In the genomic region with DNA sequence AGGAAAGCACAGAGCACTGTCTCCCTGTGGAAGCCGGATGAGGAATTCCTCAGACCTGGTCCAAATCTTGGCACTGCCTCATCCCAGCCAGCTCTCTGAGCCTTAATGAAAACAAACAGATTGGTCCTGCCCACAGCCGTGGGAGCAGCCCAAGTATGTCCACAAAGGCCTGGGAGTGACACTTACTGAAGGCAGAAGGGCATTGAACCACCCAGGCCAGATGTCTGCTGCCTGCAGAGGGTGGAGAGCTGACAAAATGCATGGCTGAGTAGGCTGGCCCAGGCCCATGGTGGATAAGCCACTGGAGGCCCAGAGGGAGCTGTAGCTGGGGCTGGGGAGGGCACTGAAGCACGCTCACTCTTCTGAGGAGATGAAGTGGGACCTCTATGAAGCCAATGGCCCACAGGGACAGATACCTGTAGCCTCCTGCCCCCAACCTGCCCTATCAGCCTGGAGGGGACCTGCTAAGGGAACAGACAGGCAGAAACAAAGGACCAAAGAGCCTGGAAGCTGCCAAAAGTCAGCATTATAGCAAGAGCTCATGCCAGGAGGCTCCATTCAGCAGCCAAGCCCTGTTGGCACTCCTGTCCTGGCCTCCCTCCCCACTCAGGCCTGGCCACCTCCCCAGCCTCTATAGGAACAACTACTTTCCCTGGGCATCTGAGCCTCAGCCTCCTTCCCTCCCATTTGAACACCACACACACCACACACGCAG, we compare ENCODE assay signal across 9 mouse cellular contexts. TPM values are rescaled to one million over a fixed set of nuclear protein-coding genes. Genes with fewer than 3 reads are reported as not detected.
DNase-seq lines count a peak whose midpoint lies in the region; ATAC-seq lines count a peak whose summit lies in the region.
"Had no signal": no experiment of that assay in that cellular context is flagged by ENCODE, and none has a peak within 500 bp of the region (broad histone marks: within the 10 kb centered on the region; RNA-seq: fewer than 3 reads in every experiment).

No protein-coding gene starts in this region.

- WGBS in forebrain, embryonic 14.5 days, result 15% methylated on average over 4 of the region's 4 CpGs
- WGBS in liver, embryonic 12.5 days (ENCODE audit: insufficient replicate concordance), result 46% methylated on average over 4 of the region's 4 CpGs

- peaks cover 83% of the 10 kb centered on the region for H3K4me1 ChIP-seq in forebrain, embryonic 14.5 days (ENCODE audit: control insufficient read depth, insufficient read depth, low read length)
- 0 out of 2 replicates have a peak, but pooled peaks cover 5% of the 10 kb centered on the region for H3K4me1 ChIP-seq in liver, embryonic 12.5 days
- H3K4me1 ChIP-seq: liver, embryonic 13.5 days had no signal

- DNase-seq in Muller cell, postnatal 12 days (ENCODE audit: inconsistent ontology term), result peak; percentile 90
- DNase-seq in forebrain, embryonic 14.5 days (ENCODE audit: low spot score), result peak; percentile 76
- DNase-seq in kidney, postnatal 36 days, result peak; percentile 26 to 34
- no peak for DNase-seq in urinary bladder, adult 18-20 months (ENCODE audit: low spot score in 2 of 2)
- no peak for DNase-seq in urinary bladder, postnatal 25 days (ENCODE audit: low spot score)
- no peak for DNase-seq in layer of hippocampus, postnatal 14 days (ENCODE audit: low spot score in 2 of 2)
- DNase-seq: liver, embryonic 13.5 days had no signal

- no peaks in the 10 kb centered on the region for H3K36me3 ChIP-seq in forebrain, embryonic 14.5 days (ENCODE audit: control insufficient read depth, insufficient read depth, low read length)
- H3K36me3 ChIP-seq in liver, embryonic 12.5 days, result no peaks in the 10 kb centered on the region
- H3K36me3 ChIP-seq: liver, embryonic 13.5 days had no signal

- ATAC-seq in cerebellum, adult (ENCODE audit: insufficient number of reproducible peaks, low FRiP score, low TSS enrichment), result peak; percentile 47; the same call in 1 of the 2 replicates
- ATAC-seq in forebrain, embryonic 14.5 days, result peak; percentile 35
- ATAC-seq in liver, embryonic 12.5 days, result no peak

- peak overlapping the region; percentile 26; the same call in 1 of the 2 replicates for H3K9ac ChIP-seq in forebrain, embryonic 14.5 days (ENCODE audit: low read length)
- H3K9ac ChIP-seq in liver, embryonic 12.5 days, result no peak overlapping the region
- H3K9ac ChIP-seq: liver, embryonic 13.5 days had no signal

- H3K4me3 ChIP-seq in forebrain, embryonic 14.5 days (ENCODE audit: low read depth, low read length), result no peak overlapping the region
- H3K4me3 ChIP-seq in liver, embryonic 12.5 days, result no peak overlapping the region
- H3K4me3 ChIP-seq: liver, embryonic 13.5 days had no signal

- H3K27ac ChIP-seq in forebrain, embryonic 14.5 days (ENCODE audit: low read depth, low read length), result peak overlapping the region; percentile 77
- no peak overlapping the region for H3K27ac ChIP-seq in liver, embryonic 12.5 days
- H3K27ac ChIP-seq: liver, embryonic 13.5 days had no signal

- H3K4me2 ChIP-seq in forebrain, embryonic 14.5 days (ENCODE audit: low read length), result no peak overlapping the region
- H3K4me2 ChIP-seq in liver, embryonic 12.5 days, result no peak overlapping the region
- H3K4me2 ChIP-seq: liver, embryonic 13.5 days had no signal

- H3K27me3 ChIP-seq in forebrain, embryonic 14.5 days (replicated peaks; ENCODE audit: control insufficient read depth, insufficient read depth, low read length), result no peaks in the 10 kb centered on the region
- peaks cover 49% of the 10 kb centered on the region for H3K27me3 ChIP-seq in liver, embryonic 12.5 days (replicated peaks)

- H3K9me3 ChIP-seq in forebrain, embryonic 14.5 days (replicated peaks; ENCODE audit: control insufficient read depth, low read length), result no peaks in the 10 kb centered on the region
- no peaks in the 10 kb centered on the region for H3K9me3 ChIP-seq in liver, embryonic 12.5 days (replicated peaks)
- H3K9me3 ChIP-seq: liver, embryonic 13.5 days had no signal

RNA-seq across cellular contexts. Expression of a gene that starts 54.6 kb away (rescaled TPM):
- polyA plus RNA-seq in forebrain, embryonic 14.5 days (2014; fragmentation: Nextera tagmentation; extraction: Ambion mirVana), result 17.1 and 17.4 TPM in 2 replicates
- polyA plus RNA-seq in liver, embryonic 12.5 days (2016; fragmentation: Nextera tagmentation; extraction: Ambion mirVana), result 3.9 and 4.0 TPM in 2 replicates
- total RNA-seq in layer of hippocampus, postnatal 14 days (2021), result 100 to 1,000 TPM; 155 to 157 TPM

Comparison
In these comparisons a context has a peak if more than half of its experiments do, and no peak if none do; other contexts are left out.
1. DNase-seq: peak in Muller cell, postnatal 12 days (single experiment), forebrain, embryonic 14.5 days (single experiment) and kidney, postnatal 36 days (2 of 2); none in urinary bladder, adult 18-20 months (0 of 2), urinary bladder, postnatal 25 days (single experiment) and layer of hippocampus, postnatal 14 days (0 of 2).